Mouse (Mus musculus) liver (tissue): ENCODE results near the gene Taldo1.

Experiments used
- DNase-seq: peaks from one replicate; pipeline ENCODE4 v3.0.0-alpha.2; 2020; ENCODE audit warnings: mixed read lengths

The Taldo1 gene

GRCm38 (mm10) chr7:141426948-141427730 lies 35.1 kb downstream of the Taldo1 start:
- no peak for DNase-seq

GRCm38 (mm10) chr7:141428701-141429100 lies 36.7 kb downstream of the Taldo1 start:
- no peak for DNase-seq

DNA sequence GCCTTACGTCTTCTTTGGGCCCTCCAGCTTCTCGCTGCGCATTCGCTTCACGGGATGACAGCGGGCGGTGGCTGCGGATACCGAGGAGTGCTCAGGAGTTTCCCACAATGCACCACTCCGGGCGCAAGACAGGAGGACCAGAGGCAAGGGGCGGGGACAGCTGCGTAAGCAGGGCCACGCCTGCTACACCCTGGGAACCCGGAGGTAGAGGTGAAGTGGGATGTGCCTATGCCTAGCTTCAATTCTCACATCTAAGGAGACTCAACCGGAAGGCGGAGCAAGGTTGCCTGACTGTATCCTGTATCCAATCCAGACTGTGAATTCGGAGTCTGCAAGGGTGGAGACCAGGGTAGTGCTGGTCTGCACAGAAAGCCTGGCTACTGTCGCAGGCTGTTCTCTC lies 37.3 kb downstream of the Taldo1 start, which contains the start of gene Cend1:
TSS of gene Cend1 (minus strand) at position 182 of the 400 bp plus-strand sequence.
- DNase-seq: peak; percentile 63

- no peak for DNase-seq
These were observed 38.0 kb downstream of the Taldo1 start for GRCm38 (mm10) chr7:141429840-141430584.

DNA sequence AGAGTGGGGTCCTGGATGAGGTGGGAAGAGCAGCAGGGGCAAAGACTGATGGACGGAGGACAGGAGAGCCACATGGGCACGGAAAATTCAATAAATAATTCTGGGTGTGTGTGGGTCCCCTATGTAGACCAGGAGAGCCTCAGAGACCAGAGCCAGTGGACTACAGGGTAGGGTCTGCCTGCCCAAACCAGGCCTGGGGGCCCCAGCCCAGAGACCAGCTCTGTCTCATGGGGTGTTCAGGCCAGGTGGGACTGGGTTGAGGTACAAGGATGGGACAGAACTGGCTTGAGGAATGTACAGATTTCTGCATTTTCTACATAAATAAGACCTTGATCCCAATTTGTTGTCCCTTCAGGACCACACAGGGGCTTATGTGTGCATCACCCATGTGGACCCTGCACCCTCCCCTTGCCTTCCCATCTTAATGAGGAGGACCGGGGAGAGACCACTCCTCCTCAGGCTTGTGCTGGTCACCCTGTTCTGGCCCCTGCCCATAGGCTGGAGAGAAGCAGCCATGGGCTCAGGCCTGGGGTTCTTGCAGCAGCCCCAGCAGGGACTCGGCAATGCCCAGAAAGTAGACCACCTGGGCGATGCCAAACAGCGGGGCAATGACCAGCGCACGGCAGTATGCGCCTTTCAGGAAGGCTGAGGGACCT lies 38.7 kb downstream of the Taldo1 start:
- no peak for DNase-seq

- DNase-seq: no peak
These were observed 39.6 kb downstream of the Taldo1 start for GRCm38 (mm10) chr7:141431434-141432185.

- DNase-seq: no peak
These were observed 40.2 kb downstream of the Taldo1 start for GRCm38 (mm10) chr7:141432186-141432611.

DNA sequence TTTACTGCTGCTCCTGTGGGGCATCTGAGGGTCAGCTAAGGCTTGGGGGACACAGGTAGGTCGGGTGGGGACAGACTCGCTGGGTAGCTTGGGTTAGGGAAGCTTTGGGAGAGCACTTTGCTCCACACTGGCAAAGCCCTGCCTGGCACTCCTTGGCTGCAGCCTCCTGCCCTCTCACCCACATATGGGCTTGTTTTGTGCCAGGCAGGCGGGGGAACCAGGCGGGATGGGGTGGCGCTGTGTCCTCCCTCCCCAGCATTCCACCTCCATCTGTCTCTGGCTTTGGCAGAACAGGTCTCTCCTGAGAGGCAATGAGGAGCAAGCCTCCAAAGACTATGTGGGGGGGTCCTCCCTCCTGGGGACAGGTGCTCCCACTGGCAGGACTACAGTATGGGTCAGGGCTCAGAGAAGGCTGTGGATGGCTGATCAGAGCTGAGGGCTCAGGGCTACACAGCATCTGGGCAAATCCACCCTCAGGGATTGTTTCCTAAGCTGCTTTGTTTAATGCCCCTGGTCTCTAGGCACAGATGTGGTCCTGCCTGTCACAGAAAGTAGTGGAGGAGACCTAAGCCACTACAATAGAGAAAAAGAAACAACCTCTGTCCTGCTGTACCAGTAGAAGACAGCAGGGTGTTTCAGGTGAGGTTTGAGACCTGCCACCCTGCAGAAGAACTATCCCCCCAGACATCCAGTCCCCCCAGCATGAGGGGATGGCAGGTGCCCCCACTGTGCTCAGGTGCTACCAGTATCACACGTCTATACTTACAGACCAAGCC lies 40.9 kb downstream of the Taldo1 start:
- no peak for DNase-seq

DNA sequence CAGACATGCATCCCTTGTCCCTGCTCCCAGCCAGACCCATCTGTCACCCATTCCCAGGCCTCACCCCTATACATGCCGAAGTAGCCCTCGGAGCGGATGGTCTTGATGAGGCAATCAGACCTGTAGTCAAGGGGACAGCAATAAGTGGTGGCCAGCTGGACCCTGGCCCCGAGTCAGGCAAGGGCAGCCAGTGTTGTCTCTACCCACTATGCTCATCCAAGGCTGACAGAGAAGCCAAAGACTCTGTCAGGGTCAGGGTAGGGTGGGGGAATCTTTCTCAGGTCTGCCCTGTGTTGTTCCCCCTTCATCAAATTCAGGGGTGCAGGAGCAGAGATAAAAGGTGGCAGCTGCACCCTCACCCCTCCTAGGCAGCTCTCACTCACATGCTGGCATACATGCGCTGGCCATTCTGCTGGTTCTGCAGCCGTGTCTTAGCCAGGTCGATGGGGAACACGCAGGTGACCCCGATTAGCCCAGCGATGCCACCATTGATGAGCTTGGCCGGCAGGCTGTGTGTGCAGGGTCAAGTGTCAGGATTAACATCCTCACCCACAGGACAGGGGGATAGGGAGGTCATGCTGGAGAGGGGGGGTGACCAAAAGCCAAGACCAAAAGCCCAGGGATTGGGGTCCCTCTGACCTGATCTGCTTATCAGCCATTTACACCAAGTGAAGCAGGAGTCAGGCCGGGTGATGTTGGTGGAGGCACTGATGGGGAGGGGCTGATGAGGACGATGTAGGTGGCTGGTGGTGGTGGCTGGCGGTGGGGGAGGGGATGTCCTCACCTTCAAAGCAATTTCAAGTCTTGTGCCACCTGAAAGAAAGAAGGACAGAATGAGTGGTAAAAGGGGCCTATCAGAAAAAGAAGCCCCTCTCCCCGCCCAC lies 41.8 kb downstream of the Taldo1 start:
- no peak for DNase-seq

GRCm38 (mm10) chr7:141434464-141434863 lies 42.5 kb downstream of the Taldo1 start:
- no peak for DNase-seq

DNA sequence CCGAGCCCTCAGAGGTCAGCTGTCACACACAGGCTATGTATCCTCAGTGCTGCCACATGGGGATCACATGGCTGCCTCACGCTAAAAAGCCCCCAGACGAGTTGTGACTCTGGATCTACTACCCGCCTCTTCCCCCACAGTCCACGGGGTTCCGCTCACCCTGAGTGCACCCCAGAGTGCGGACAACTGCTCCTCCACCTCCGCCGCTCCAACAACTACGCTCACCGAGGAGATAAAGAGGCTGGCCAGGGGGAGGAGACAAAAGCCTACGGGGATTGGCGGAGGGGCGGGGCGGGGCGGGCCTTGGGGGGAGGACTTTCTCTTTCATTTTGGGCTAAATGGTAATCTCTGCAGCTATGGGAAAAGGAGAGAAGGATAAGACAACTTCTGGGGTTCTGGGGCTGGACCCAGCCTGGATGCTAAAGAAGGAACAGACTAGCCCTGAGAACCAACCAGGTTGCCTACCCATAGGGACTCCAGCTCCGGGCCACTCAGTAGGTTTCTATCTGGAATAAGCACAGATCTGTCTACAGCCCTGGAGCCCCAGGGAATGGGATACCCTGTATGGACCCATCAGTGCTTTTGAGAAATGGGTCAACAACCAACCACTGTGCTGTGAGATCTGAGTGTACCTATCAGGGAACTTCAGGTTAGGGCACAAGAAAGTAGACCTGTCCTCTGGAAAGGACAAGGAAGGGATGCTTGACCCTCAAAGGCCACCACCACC lies 43.3 kb downstream of the Taldo1 start:
- peak; percentile 87 for DNase-seq

DNA sequence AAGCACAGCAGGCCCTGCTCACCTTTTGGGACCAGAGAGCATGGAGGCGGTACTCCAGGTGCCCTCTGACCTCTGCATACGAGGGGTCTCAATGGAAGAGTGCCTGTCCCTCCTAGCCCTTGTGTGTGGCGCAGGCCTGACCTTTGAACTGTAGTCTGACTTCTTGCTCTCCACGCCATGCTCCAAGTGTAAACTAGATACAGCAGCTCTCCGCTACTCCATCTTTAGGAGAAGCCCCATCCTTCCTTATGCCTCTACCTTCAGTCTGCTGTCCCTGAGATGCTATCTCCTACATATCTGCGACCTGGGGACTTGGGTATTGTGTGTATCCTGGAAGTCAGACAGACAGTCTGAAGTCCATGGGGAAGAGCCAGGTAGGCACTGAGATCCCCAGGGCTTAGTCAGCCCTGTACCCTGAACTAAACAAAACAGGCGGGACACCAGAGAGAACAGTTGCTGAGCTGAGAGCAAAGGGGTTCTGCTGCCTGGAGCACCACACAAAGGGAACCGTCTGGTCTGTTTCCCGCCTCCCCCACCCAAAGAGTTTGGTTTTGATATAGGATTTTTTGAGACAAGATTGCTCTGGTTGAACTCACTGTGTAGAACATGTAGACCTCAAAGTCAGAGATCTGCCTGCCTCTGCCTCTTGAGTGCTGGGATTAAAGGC lies 44.0 kb downstream of the Taldo1 start:
- no peak for DNase-seq

- no peak for DNase-seq
These were observed 44.5 kb downstream of the Taldo1 start for GRCm38 (mm10) chr7:141436523-141436892.

DNA sequence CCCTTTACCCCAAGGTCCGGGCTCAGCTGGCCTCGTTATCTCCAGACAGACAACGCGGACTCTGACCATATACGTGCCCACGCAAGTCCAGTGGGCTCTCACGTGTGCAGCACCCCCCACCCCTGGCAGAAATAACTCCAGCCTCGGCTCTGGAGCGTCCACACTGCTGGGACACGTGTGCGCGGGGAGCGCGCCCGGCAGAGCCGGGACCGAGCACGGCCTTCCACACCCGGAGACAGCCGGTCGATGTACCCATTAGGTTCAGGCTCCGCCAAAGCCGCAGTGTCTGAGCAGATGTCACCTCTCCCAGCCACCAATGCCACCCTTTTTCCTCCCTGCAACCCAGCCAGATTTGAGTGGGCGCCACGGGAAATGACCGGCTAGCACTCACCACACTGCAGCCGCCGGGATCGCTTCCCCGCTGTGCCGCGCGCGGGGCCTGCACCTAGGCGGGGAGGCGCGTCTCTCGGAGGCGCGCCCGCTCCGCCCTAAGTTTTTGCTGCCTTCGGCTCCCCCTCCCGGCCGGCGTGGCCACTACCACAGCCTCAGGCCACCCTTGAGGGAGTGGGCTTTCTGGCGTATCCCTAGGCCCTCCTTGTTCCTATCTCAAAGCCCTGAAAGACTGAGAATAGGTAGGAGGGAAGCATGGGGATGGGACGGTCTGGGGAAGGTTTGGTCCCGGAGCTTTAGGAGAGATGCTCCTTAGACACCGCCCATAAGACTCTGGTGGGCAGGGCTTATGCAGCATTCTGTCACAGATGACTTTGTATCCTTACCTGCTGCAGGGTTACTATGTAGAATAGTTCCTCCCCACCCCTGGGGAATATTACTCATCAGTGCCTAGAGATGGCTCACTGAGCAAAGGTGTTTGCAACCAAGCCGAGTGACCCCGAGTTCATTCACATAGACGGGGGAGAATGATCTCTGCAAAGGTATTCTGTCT lies 45.5 kb downstream of the Taldo1 start, which contains the start of gene Slc25a22:
TSS of gene Slc25a22 (minus strand) at position 715 of the 943 bp plus-strand sequence.
- peak; percentile 82 for DNase-seq

DNA sequence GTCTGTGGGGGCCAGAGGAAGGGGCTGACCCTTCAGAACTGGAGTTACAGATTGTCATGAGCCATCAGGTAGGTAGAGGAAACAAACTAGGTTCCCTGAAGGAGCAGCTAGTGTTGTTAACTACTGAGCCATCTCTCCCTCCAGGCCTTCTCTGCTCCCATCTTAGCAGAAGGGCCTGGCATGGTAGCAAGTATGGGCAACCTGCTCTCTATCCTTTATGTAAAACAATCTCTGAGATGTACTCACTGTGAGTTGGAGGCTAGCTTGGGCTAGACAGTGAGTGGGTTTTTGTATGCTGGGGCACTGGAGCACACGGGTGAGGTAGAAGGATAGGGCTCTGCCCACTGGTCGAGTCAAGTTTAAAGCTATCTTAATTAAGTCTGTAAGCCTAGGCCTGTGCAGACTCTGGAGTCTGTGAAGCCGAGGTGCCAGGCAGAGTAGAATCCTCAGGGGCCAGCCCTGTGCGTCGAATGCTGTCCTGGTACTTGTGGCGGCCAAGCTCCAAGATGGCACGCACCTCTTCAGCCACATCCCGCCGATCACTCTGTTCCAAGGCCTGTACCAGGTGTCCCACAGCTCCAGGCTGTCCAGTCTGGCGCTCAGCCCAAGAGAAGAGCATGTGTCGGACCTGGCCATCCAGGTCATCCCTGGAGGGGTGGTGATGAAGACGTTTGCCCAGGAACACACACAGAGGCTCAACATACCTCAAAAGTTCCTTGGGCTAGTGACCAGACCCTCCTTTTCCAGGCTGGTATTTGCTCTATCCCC lies 46.4 kb downstream of the Taldo1 start:
- DNase-seq: no peak

DNA sequence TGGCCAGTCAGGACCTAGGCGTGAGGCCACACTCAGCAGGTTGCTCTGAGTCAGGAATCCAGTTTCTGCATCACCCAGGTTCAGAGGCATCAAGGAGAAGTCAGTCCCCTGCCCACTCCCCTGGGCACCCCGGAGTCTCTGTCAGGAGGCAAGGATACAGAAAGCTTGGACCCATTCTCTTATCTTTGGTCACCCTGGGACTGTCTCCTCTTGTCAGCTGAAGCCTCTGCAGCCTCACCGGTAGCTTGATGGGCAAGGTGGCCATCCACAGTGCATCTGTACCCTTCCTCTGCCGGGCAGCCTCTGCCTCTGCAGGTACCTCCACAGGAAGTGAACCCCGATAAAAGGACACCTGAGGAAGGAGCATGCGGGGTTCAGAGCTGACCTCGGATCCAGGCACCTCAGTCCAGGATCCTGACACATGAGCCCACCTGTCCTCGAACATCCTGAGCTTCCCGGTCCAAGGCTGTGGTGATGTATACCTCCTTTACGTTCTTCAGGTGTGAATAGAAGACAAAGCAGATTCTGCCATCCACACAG lies 47.2 kb downstream of the Taldo1 start:
- DNase-seq: no peak

DNA sequence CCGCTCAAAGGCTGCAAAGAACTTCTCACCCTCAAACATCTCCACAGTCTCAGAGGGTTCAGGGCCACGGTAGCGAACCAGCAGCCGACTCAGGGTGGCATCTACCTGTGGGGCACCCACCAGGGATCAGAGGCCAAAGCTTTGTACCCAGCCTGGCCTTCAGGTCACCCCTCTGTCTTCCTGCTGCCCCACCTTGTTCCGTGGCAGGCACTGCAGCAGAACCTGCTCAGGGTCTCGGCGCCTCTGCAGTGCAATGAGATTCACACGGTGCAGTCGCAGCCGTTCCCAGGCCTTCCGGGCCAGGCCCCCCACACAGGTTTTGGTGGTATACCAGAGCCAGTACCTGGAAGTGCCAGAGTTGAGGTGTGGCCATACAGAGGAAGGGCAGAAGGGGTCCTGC lies 47.8 kb downstream of the Taldo1 start:
- no peak for DNase-seq
